Mouse (Mus musculus): ENCODE measurements around the gene Adat3.

DNA sequence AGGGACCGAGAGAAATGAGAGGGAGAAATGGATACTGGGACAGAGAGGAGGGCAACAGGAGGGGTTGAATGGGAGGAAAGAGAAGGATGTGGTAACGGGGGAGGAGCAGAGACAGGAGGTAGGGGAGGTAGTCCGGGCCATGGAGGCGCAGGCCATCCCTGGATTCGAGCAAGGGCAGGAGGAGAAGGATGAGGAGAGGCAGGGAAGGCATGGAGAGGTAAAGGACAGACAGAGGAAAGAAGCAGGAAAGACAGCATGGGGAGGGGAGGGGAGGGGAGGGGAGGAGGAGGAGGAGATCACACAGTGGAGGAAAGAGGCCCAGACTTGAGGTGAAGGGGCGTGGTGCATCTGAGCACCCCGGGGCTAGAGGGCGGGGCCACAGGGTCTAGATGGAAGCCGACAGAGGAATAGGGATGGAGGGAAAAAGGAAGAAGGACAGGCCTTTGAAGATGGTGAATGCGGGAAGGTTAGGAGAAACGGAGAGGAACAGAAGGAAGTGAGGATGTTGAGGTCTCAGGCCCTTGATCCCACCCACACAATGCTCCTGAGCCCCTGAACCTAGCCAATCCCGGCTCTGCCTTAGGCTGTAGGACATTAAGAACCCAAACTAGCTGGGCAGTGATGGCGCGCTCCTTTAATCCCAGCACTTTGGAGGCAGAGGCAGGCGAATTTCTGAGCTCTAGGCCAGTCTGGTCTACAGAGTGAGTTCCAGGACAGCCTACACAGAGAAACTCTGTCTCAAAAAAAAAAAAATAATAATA, 54.4 kb downstream of the Adat3 start, which contains the start of gene Btbd2:
- no peak for TF ChIP-seq CTCF (IDR thresholded peaks at IDR 0.05; ENCODE audit: extremely low read depth, insufficient read depth, insufficient read length, insufficient replicate concordance)
- no peak for TF ChIP-seq POLR2A (IDR thresholded peaks at IDR 0.05; ENCODE audit: low read depth, low read length)

Data from spleen, adult 2 months (tissue).